Mouse (Mus musculus) heart, postnatal 0 days (tissue): ENCODE measurements at regions not wholly inside any gene's neighbourhood (a gene's known extent, or its start where the extent isn't known, plus 50 kb on each side); places are given as distances from the start of the nearest gene placed in this dataset.

Source experiments
- ATAC-seq: fragments of 200-750 bp; cut with Nextera tagmentation; 2 replicates; pipeline ENCODE4 v1.8.0; 2017; ENCODE audit warnings: low read depth, moderate number of reproducible peaks, moderate library complexity; ENCODE audit not compliant: insufficient read depth
- DNase-seq: peaks from one replicate; pipeline ENCODE4 v3.0.0-alpha.2; 2016; ENCODE audit warnings: low spot score
- H3K27ac ChIP-seq: fragments of 300-500 bp; sonication (generic); 2 replicates; pipeline ENCODE4 v1.5.1; 2014; ENCODE audit warnings: low read depth, mild to moderate bottlenecking
- H3K27me3 ChIP-seq: fragments of 300-500 bp; sonication (generic); 2 replicates; pipeline ENCODE4 v1.6.1; 2014; ENCODE audit warnings: low read length, mixed read lengths; ENCODE audit not compliant: control insufficient read depth, insufficient read depth
- H3K36me3 ChIP-seq: fragments of 300-500 bp; sonication (generic); replicated peaks from 2 replicates; pipeline ENCODE4 v1.6.1; 2014; ENCODE audit warnings: low read length, mixed read lengths; ENCODE audit not compliant: control insufficient read depth, insufficient read depth
- H3K4me1 ChIP-seq: fragments of 300-500 bp; sonication (generic); 2 replicates; pipeline ENCODE4 v1.6.1; 2014; ENCODE audit warnings: antibody characterized with exemption; ENCODE audit not compliant: control insufficient read depth, insufficient read depth
- H3K4me2 ChIP-seq: fragments of 300-500 bp; sonication (generic); 2 replicates; pipeline ENCODE4 v1.6.1; 2014; ENCODE audit warnings: low read depth, mild to moderate bottlenecking, low read length, moderate library complexity
- H3K4me3 ChIP-seq: fragments of 300-500 bp; sonication (generic); 2 replicates; pipeline ENCODE4 v1.5.1; 2014; ENCODE audit warnings: low read depth, low read length
- H3K9ac ChIP-seq: fragments of 300-500 bp; sonication (generic); replicated peaks from 2 replicates; pipeline ENCODE4 v1.6.1; 2014; ENCODE audit warnings: low read depth, low read length, mixed read lengths
- H3K9me3 ChIP-seq: fragments of 300-500 bp; sonication (generic); replicated peaks from 2 replicates; pipeline ENCODE4 v1.6.1; 2016; ENCODE audit warnings: low read length; ENCODE audit not compliant: control insufficient read depth
- CTCF ChIP-seq: IDR thresholded peaks from 2 replicates; pipeline ENCODE4 v1.5.1; 2016; ENCODE audit warnings: antibody characterized with exemption, control low read depth, low read depth
- EP300 ChIP-seq: IDR thresholded peaks from 2 replicates; pipeline ENCODE4 v1.6.1; 2016; ENCODE audit warnings: antibody characterized with exemption, low read depth
- WGBS: fragments of 180-500 bp; shearing (Covaris S2); extraction: QIAGEN DNeasy Blood & Tissue Kit; methylation state at CpG from one replicate; pipeline ENCODE4 v1.1.7; 2014; 5-methylcytosine and 5-hydroxymethylcytosine counted together

- Histone ChIP-seq H3K4me3 (no peak overlapping the region), H3K27ac (no peak overlapping the region), H3K4me1 (peaks cover 4% of the 10 kb centered on the region), H3K36me3 (no peaks in the 10 kb centered on the region), H3K9ac (no peak overlapping the region), H3K27me3 (no peaks in the 10 kb centered on the region), H3K9me3 (no peaks in the 10 kb centered on the region), H3K4me2 (no peak overlapping the region)
- DNase-seq (no peak), ATAC-seq (no peak)
- TF ChIP-seq CTCF (no peak), EP300 (no peak)
- WGBS, result 77% methylated on average over 3 of the region's 3 CpGs
Observed at GRCm38 (mm10) chr12:26877284-26877683, 408.3 kb downstream of the Cmpk2 start.

DNA sequence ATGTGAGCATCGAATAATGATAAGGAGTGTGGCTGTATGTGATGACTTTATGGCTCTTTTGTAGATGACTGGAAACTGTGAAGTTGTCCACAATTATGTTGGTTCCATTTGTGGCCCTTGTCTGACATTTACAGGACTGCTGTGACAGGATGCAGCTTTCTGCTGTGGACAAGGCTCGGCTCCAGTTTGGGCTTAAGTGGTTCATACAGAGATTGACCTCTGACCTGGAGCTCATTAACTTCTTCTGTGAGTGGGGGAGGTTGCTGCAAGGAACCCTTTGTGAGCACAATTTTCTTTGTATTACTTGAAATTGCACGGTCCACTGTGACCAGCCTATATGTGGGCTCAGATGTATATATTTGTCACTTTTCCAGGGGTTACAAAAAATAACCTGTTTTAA, 403.5 kb downstream of the Cmpk2 start:
- DNase-seq, result no peak
- no peaks in the 10 kb centered on the region for H3K36me3 ChIP-seq
- H3K27ac ChIP-seq, result no peak overlapping the region
- H3K4me1 ChIP-seq, result no peaks in the 10 kb centered on the region
- no peak for ATAC-seq
- 47% methylated on average over 3 of the region's 3 CpGs for WGBS
- no peaks in the 10 kb centered on the region for H3K9me3 ChIP-seq
- no peak overlapping the region for H3K4me2 ChIP-seq
- TF ChIP-seq EP300 (no peak), CTCF (no peak)
- H3K9ac ChIP-seq, result no peak overlapping the region
- no peak overlapping the region for H3K4me3 ChIP-seq
- no peaks in the 10 kb centered on the region for H3K27me3 ChIP-seq

DNA sequence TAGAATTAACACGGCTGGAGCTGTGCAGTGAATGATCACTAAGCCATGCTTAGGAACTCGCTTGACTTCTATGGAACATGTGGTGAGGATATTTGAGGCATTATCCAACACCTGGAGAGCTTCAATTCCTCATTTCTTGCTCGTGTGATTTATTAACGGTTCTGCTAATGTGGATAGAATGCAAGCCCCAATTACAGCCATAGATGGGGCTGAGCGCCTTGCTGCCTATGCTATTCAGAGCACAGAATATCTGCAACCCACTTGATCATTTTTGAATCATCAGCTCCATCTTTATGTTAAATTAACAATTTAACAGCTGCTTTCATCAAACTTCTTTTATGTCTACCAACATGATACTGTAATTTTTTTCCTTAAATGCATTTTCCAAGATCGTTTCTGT, 398.7 kb downstream of the Cmpk2 start:
- ATAC-seq, result no peak
- no peaks in the 10 kb centered on the region for H3K36me3 ChIP-seq
- H3K4me3 ChIP-seq, result no peak overlapping the region
- H3K9me3 ChIP-seq, result no peaks in the 10 kb centered on the region
- H3K4me1 ChIP-seq, result no peaks in the 10 kb centered on the region
- H3K9ac ChIP-seq, result no peak overlapping the region
- TF ChIP-seq CTCF, result no peak
- no peak for TF ChIP-seq EP300
- H3K27me3 ChIP-seq, result no peaks in the 10 kb centered on the region
- 78% methylated on average over 6 of the region's 6 CpGs for WGBS
- no peak for DNase-seq
- no peak overlapping the region for H3K27ac ChIP-seq
- H3K4me2 ChIP-seq, result no peak overlapping the region

DNA sequence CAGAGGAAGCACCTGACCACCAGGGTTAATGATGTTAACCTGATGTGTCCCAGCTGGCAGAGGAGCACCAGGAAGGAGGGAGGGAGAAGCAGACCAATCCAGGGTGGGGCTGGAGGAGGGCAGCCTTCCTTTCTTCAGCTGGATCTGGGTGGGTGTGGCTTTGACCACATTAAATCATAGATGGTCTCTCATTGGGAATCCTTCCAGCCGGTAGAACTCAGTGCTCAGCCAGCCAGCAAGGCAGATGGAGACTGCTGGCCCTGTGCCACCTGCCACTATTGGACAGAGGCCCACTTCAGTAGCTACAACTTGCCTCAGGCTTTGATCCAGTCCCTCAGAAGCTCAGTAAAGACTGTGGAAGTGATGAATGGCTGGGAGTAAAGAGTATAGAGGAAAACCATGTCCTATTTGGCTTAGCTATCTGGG, 386.1 kb downstream of the Cmpk2 start:
- Histone ChIP-seq H3K4me1 (no peaks in the 10 kb centered on the region), H3K4me3 (no peak overlapping the region), H3K9me3 (peaks cover 13% of the 10 kb centered on the region; the same call in 1 of the 2 replicates), H3K9ac (no peak overlapping the region), H3K4me2 (no peak overlapping the region), H3K36me3 (no peaks in the 10 kb centered on the region), H3K27me3 (no peaks in the 10 kb centered on the region), H3K27ac (no peak overlapping the region)
- DNase-seq, result no peak
- TF ChIP-seq EP300, result no peak
- no peak for TF ChIP-seq CTCF
- no peak for ATAC-seq
- WGBS, result 0% methylated on average over 1 of the region's 1 CpGs

DNA sequence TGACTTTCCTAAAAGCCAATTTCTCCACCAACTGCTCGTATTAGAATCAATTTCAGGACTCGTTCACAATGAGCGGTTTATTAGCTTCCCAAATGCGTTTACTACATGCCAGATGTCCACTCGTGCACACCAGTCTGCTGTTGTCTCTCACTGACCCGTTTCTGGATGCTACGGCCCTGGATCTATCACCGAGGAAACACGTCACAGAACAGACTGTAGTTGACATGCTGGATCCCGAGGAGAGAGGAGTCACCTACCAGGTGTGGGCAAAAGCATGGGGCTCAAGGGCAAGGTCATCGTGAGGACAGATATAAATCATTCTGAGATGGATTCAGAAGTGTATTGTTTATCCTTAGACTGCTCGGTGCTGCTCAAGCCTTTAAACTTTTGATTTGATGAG, 375.9 kb downstream of the Cmpk2 start:
- no peak overlapping the region for H3K4me2 ChIP-seq
- no peak for DNase-seq
- no peak overlapping the region for H3K9ac ChIP-seq
- no peak overlapping the region for H3K4me3 ChIP-seq
- 83% methylated on average over 12 of the region's 12 CpGs for WGBS
- TF ChIP-seq CTCF, result no peak
- TF ChIP-seq EP300, result no peak
- no peak for ATAC-seq
- H3K27ac ChIP-seq, result no peak overlapping the region
- no peaks in the 10 kb centered on the region for H3K27me3 ChIP-seq
- no peaks in the 10 kb centered on the region for H3K4me1 ChIP-seq
- no peaks in the 10 kb centered on the region for H3K9me3 ChIP-seq
- no peaks in the 10 kb centered on the region for H3K36me3 ChIP-seq

GRCm38 (mm10) chr12:26842696-26843095, 373.7 kb downstream of the Cmpk2 start:
- H3K27ac ChIP-seq, result no peak overlapping the region

More at GRCm38 (mm10) chr12:26842696-26843095, 373.7 kb downstream of the Cmpk2 start:
- WGBS, result 15% methylated on average over 5 of the region's 5 CpGs
- Histone ChIP-seq H3K27me3 (no peaks in the 10 kb centered on the region), H3K4me1 (no peaks in the 10 kb centered on the region), H3K9me3 (no peaks in the 10 kb centered on the region), H3K9ac (no peak overlapping the region), H3K4me3 (no peak overlapping the region), H3K36me3 (no peaks in the 10 kb centered on the region), H3K4me2 (no peak overlapping the region)
- DNase-seq (peak; percentile 9), ATAC-seq (peak; percentile 11; the same call in 1 of the 2 replicates)
- TF ChIP-seq CTCF (no peak), EP300 (no peak)
